Mouse (Mus musculus) layer of hippocampus, adult 9-11 months (tissue): ENCODE data around the gene Cxcr5.

Source experiments
- DNase-seq: peaks from one replicate; pipeline ENCODE4 v3.0.0; 2022

The Cxcr5 gene

DNA sequence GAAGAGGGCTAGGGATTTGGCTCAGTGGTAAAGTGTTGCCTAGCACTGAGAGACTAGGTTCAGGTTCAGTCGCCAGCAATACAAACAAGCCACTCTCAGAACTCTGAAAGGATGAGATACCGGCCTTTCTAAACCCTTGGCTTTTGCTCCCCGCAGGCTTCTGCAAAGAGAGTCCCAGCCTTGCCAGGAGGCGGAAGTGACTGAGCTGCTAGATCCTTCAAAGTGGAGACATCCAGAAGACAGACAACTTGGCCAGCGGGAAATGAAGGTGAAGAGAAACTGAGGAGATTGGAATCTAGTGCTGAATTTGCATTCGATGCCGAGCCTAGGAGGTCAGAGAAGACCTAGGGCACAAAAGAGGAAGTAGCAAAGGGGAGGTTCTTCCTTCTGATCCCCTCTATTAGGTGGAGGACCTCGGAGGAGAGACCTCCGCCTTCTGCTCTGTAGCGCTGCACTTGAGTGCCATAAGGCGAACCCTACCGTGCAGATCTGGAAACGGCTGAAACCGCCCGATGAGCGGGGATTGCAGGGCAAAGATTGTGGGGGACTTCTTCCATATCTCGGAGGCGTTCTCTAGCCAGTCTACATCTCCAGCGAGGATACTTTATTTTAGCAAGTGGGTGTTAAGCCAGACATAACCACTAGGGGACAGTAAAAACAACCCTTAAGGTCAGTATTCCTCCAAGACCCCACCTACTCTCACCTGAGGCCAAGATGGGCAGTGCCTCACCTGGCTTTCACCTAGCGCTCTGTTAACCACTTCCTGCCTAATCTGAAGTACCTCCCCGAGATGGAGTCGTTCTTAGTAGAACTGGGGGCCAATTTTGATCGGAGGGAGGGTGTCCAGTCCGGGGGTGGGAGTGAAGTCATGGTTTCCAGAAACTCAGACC lies 84.1 kb downstream of the Cxcr5 start:
- peak; percentile 63 for DNase-seq

DNA sequence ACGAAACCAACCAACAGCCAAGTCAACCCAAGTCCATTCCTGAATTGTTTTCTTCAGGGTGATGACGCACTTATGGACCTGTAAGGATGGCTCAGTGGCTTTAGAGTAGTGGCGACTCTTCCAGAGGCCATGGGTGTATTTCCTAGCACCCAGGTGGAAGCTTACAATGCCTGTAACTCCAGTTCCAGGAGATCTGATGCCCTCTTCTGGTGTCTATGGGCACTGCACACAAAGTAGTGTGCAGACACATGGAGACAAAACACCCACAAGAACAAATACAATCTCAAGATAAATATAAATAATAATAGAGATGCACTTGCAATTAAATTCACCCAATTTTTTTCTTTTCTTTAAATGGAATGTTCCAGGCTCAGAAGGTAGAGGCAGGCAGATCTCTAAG lies 85.7 kb downstream of the Cxcr5 start:
- no peak for DNase-seq

DNA sequence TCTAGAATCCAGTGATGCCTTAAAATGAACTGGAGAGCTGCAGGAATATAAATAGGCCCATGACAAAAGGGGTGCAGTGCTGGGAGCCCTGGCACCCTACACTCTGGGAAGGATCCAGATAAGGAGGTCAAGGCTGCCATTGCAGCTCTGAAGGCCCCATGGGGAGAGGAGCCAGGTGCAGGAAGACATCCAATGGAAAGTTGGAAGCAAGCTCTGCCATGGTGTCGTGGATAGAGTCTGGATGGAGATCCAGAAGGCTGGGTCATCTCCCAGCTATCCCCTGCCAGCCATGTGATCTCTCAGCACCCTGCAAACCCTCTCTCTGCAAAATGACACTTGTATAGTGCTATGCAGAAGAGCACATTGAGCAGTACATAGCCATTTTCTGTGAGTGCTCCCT lies 87.3 kb downstream of the Cxcr5 start:
- DNase-seq, result no peak

DNA sequence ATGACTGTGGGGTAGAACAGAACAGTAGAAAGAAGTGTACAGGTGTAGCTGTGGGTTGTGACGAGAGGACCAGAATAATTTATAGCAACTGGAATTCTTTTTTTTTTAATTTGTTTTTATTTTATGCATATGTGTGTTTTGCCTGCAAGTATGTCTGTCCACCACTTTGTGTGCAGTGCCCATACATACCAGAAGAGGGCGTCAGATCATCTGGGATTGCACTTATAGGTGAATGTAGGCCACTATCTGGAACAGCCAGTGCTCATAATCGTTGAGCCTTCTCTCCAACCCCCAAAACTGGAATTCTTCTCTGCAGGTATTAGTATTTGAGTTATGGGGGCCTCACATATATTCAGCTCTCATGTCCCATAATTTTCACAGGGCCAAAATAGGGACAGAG lies 88.5 kb downstream of the Cxcr5 start:
- no peak for DNase-seq

DNA sequence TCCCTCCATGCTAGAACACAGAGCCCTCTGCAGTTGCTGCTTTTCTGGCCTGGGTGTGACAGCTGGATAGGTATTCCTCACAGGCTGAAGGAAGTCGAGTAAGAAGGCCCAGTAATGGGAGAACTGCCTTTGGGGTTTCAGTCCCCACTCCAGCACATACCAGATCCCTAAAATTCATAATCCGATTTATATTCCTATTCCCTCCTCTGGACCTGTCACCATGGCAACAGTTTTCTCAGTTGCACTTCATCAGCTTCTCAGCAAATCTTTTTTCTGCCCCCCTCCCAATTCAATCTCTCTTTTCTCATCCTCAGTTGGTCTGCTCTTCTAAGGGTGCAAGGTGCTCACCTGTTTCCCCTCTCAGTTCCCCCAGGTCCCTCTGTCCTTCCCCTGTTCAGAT lies 92.9 kb downstream of the Cxcr5 start:
- no peak for DNase-seq

DNA sequence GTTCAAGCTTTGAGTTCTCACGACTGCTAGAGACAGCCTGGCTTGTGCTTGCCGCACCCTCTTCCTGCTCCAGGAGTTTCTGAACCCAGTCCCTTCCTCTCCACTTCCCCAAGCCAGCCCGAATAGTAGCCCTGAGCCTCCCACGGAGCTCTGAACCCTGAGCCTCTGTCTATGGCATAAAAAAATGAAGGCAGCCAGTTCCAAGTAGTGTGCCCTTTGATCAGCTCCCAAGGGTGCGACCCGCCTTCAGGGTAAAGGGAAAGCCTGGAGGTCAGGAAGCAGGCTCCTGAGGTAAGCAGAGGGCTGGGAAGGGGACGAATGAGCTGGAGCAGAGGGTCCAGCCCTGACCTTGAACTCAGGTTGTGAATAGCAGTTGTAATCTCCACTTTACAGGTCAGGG lies 93.5 kb downstream of the Cxcr5 start:
- no peak for DNase-seq

DNA sequence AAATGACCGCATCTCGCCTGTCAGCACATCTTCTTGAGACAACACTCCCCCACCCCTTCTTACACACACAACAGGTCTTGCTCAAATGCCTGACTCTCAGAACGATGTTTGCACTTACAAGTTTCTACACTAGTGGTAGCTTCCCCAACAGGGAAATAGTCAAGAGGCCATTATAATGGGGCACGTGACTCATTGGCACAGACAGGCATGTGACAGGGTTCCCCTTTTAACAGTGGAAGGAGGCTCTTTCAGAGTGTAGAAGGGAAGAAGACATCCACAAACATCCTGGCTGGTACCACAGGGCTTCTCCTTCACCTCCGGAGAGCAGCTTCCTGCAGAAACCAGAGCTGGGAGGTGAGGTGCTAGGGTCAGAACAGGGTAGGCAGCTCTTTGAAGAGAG lies 99.7 kb downstream of the Cxcr5 start:
- no peak for DNase-seq
